Mouse (Mus musculus) hindbrain, embryonic 13.5 days (tissue): ENCODE measurements around the gene Cln5. TPM values are rescaled to one million over a fixed set of nuclear protein-coding genes. Genes with fewer than 3 reads are reported as not detected.

ENCODE experiments used
- ATAC-seq: fragments of 200-750 bp; cut with Nextera tagmentation; 2 replicates; pipeline ENCODE4 v1.8.0; 2017; ENCODE audit warnings: moderate TSS enrichment; ENCODE audit not compliant: low FRiP score
- H3K27ac ChIP-seq: fragments of 300-500 bp; sonication (generic); 2 replicates; pipeline ENCODE4 v1.5.1; 2015; ENCODE audit warnings: inconsistent platforms, mild to moderate bottlenecking, moderate library complexity
- H3K27me3 ChIP-seq: fragments of 300-500 bp; sonication (generic); 2 replicates; pipeline ENCODE4 v1.6.1; 2015; ENCODE audit warnings: mild to moderate bottlenecking, inconsistent platforms
- H3K36me3 ChIP-seq: fragments of 300-500 bp; sonication (generic); 2 replicates; pipeline ENCODE4 v1.6.1; 2015; ENCODE audit warnings: mild to moderate bottlenecking, inconsistent platforms
- H3K4me1 ChIP-seq: fragments of 300-500 bp; sonication (generic); replicated peaks from 2 replicates; pipeline ENCODE4 v1.6.1; 2015; ENCODE audit warnings: inconsistent platforms
- H3K4me2 ChIP-seq: fragments of 300-500 bp; sonication (generic); 2 replicates; pipeline ENCODE4 v1.6.1; 2015; ENCODE audit warnings: inconsistent platforms, mild to moderate bottlenecking, moderate library complexity
- H3K4me3 ChIP-seq: fragments of 300-500 bp; sonication (generic); 2 replicates; pipeline ENCODE4 v1.5.1; 2015; ENCODE audit warnings: mild to moderate bottlenecking, inconsistent platforms
- H3K9ac ChIP-seq: fragments of 300-500 bp; sonication (generic); 2 replicates; pipeline ENCODE4 v1.6.1; 2015; ENCODE audit warnings: mild to moderate bottlenecking, inconsistent platforms
- H3K9me3 ChIP-seq: fragments of 300-500 bp; sonication (generic); 2 replicates; pipeline ENCODE4 v1.6.1; 2016; ENCODE audit warnings: inconsistent platforms
- WGBS: fragments of 180-500 bp; shearing (Covaris S2); methylation state at CpG from one replicate; pipeline ENCODE4 v1.1.7; 2015; 5-methylcytosine and 5-hydroxymethylcytosine counted together
- polyA plus RNA-seq: library from polyadenylated mRNA; unstranded; fragments of >200 nt; fragmentation: Nextera tagmentation; extraction: Ambion mirVana; gene quantifications from 2 replicates; pipeline ENCODE4 v1.2.1, GENCODE M21; 2015

The Cln5 gene
- polyA plus RNA-seq, 1 experiment from 2014 or later, result 15.2 TPM

DNA sequence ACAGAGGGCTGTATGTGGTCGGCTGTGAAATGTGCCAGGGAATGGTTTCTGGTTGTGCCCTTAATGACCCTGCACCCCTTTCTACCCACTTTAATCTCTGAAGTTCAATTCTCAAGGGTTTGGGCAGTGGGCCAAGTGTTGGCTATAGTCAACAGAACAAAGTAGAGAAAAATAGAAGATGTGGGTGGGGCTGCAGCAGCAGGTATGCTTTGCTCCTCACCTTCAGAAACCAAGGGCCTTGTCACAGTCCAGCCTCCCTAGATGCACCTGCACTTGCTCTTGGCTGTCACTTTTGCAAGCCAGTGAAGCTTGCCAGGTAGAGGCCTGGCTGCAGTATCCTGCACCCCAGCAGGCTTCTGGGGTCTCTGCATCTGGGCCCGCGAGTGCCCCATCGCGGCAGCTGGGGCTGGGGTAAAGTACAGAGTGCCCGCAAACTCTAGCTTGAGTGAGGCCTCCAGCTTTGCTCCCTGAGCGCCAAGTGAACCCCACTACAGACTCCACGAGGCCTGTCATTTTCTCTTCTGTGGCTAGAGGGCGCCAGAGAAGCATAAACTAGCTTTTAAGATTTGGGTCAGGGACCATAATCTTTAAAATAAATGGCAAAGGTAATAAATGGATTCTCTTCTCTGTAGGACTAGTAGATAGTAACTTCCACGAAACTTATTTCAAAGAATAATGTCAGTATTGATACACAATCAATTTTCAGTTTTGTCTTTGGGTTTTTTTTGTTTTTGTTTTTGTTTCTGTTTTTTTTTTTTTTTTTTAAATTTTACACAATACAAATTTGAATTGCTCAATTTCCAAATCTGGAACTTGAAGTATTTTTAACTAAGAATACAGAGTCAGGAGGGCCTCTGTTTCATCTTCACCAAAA lies 4.5 kb upstream of the Cln5 start:
- Histone ChIP-seq H3K27me3 (no peaks in the 10 kb centered on the region), H3K27ac (no peak overlapping the region), H3K36me3 (no peaks in the 10 kb centered on the region), H3K9ac (no peak overlapping the region), H3K9me3 (no peaks in the 10 kb centered on the region), H3K4me3 (no peak overlapping the region), H3K4me2 (no peak overlapping the region), H3K4me1 (0 out of 2 replicates have a peak, but pooled peaks cover 10% of the 10 kb centered on the region)
- no peak for ATAC-seq
- 17% methylated on average over 10 of the region's 10 CpGs for WGBS

- ATAC-seq, result peak; percentile 78
- H3K9me3 ChIP-seq, result no peaks in the 10 kb centered on the region
- peak overlapping the region; percentile 87 for H3K27ac ChIP-seq
- H3K27me3 ChIP-seq, result no peaks in the 10 kb centered on the region
- peak overlapping the region; percentile 80 for H3K9ac ChIP-seq
- peaks cover 16% of the 10 kb centered on the region; the same call in 1 of the 2 replicates for H3K4me1 ChIP-seq
- peaks cover 17% of the 10 kb centered on the region for H3K36me3 ChIP-seq
- 11% methylated on average over 12 of the region's 12 CpGs for WGBS
- H3K4me3 ChIP-seq, result peak overlapping the region; percentile 64
- H3K4me2 ChIP-seq, result peak overlapping the region; percentile 87
These were observed 552 bp upstream of the Cln5 start for GRCm38 (mm10) chr14:103069465-103069863.

DNA sequence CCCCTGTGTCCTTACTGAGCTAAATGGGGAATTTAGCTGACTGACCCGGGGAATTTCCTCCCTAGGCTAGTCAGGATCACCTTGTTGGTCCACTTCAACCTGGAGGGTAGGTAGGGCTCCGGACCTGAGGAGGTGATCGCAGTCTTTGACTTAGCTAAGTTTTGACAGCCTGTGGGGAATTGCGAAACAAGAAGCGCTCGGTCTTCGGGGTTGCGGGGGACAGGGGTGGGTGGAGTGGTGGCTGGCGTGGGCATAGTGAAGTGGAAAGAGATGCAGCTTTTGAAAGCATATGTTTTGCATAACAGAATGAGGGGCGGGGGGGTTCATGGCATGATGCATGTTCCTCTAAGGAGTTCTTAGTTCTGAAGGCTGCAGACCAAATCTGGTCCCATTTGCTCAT lies 774 bp downstream of the Cln5 start:
- H3K9me3 ChIP-seq, result no peaks in the 10 kb centered on the region
- 5% methylated on average over 10 of the region's 10 CpGs for WGBS
- peak; percentile 6; the same call in 1 of the 2 replicates for ATAC-seq
- peak overlapping the region; percentile 64 for H3K4me3 ChIP-seq
- peaks cover 14% of the 10 kb centered on the region; the same call in 1 of the 2 replicates for H3K4me1 ChIP-seq
- peak overlapping the region; percentile 87; the same call in 1 of the 2 replicates for H3K27ac ChIP-seq
- peak overlapping the region; percentile 80 for H3K9ac ChIP-seq
- H3K27me3 ChIP-seq, result no peaks in the 10 kb centered on the region
- peak overlapping the region; percentile 87 for H3K4me2 ChIP-seq
- H3K36me3 ChIP-seq, result peaks cover 24% of the 10 kb centered on the region

GRCm38 (mm10) chr14:103071471-103071870 lies 1.5 kb downstream of the Cln5 start:
- WGBS, result 95% methylated on average over 12 of the region's 12 CpGs
- Histone ChIP-seq H3K36me3 (peaks cover 28% of the 10 kb centered on the region), H3K9ac (no peak overlapping the region), H3K27me3 (no peaks in the 10 kb centered on the region), H3K27ac (no peak overlapping the region), H3K4me3 (no peak overlapping the region), H3K4me2 (no peak overlapping the region), H3K9me3 (no peaks in the 10 kb centered on the region), H3K4me1 (peaks cover 14% of the 10 kb centered on the region; the same call in 1 of the 2 replicates)
- no peak for ATAC-seq

DNA sequence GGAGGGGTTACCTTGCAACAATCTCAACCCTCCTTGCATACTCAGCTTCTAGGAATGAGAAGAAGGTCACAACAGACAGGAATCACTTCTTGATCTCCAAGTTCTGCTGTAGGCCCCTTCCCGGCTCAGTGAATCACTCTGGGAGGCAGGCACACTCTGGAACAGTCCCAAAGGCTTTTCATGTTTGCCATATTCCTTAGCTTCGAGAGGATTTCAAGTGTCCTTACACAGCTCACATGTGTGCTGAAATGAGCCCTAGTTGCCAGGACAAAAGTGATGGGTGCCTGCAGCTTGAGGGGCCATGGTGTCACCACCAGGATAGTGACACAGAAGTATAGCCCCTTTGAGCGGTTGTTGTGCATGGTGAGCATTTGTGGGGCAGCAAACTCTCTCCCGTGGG lies 2.7 kb downstream of the Cln5 start:
- 91% methylated on average over 4 of the region's 4 CpGs for WGBS
- no peak for ATAC-seq

DNA sequence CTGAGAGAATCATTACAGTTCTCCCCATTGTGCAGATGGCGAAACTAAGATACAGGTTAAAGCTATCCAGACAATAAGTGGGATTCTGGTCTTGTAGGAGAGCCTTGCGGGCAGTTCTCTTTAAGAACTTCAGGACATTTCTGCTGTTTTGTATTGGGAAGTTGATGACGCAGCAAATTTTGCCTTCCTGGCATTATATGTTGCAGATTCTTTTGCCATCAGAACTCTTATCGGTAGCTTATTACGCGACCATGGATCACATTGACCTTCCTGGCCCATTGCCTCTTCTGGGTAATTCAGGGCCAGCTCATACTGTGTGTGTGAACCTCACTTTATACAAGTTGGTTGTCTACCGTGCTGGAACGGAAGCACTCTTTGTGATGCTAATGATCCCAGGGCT lies 3.8 kb downstream of the Cln5 start:
- peaks cover 14% of the 10 kb centered on the region; the same call in 1 of the 2 replicates for H3K4me1 ChIP-seq
- ATAC-seq, result no peak
- WGBS, result 81% methylated on average over 8 of the region's 8 CpGs
- no peak overlapping the region for H3K4me2 ChIP-seq
- peaks cover 38% of the 10 kb centered on the region for H3K36me3 ChIP-seq
- no peak overlapping the region for H3K4me3 ChIP-seq
- H3K27ac ChIP-seq, result no peak overlapping the region
- no peak overlapping the region for H3K9ac ChIP-seq
- no peaks in the 10 kb centered on the region for H3K9me3 ChIP-seq
- H3K27me3 ChIP-seq, result no peaks in the 10 kb centered on the region

More for the DNA sequence above, 2.7 kb downstream of the Cln5 start:
- H3K27ac ChIP-seq, result no peak overlapping the region
- peaks cover 14% of the 10 kb centered on the region; the same call in 1 of the 2 replicates for H3K4me1 ChIP-seq
- no peak overlapping the region for H3K4me3 ChIP-seq
- no peaks in the 10 kb centered on the region for H3K9me3 ChIP-seq
- no peak overlapping the region for H3K4me2 ChIP-seq
- no peaks in the 10 kb centered on the region for H3K27me3 ChIP-seq
- H3K36me3 ChIP-seq, result peaks cover 35% of the 10 kb centered on the region
- no peak overlapping the region for H3K9ac ChIP-seq

DNA sequence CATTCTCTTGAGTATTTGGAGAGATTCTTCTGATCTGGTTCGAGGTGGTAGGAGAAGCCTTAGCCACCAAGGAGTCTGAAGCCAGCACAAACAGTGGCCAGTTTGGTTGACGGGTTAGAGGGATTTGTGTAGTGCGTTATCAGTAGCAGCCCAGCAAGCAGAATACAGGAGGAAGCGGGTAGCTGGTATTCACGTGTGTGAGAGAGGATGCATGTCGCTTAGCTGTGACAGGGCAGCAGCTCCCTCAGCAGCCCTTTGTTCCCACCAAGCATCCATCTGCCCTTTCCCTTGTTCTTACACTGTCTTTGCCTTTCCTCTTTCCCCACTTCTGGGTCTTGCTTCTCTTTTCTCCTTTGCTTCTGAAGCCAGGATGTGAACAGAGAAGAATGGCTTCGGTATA lies 5.2 kb downstream of the Cln5 start:
- Histone ChIP-seq H3K27me3 (no peaks in the 10 kb centered on the region), H3K4me1 (peaks cover 15% of the 10 kb centered on the region), H3K4me2 (no peak overlapping the region), H3K9me3 (no peaks in the 10 kb centered on the region), H3K36me3 (peaks cover 38% of the 10 kb centered on the region), H3K9ac (no peak overlapping the region), H3K4me3 (no peak overlapping the region), H3K27ac (no peak overlapping the region)
- WGBS, result 66% methylated on average over 7 of the region's 7 CpGs
- no peak for ATAC-seq

DNA sequence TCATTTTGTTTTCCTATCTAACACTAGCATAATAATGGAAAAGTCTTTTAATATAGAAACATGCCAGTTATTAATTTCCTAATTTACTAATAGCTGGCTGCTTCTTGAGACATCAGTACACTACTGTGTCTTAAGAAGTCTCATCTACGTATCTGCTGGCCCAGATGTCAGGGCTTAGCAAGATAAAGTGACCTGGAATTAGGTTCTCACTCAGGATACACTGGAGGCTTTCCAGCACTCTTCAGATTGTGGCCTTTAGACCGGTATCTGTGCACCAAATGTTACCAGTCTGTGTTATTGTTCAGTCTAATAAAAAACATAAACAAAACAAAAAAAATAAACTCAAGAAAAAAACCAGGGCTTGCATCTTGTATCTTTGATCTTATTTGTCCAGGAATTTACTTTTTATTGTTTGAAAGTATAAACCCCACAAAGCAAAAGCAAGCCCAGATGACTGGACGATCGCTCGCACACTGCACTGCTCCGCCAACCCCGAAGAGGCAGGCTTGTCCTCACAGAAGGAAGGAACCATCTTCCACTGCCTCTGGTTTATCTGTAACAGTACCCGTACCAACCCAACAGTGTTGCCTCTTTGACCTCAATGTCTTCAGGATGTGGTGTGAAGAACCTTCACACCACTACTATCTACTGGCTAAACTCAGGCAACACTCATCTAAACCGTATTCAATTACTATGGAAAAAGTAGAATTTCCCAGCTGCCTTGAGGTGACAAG lies 7.4 kb downstream of the Cln5 start:
- H3K4me2 ChIP-seq, result no peak overlapping the region
- H3K4me3 ChIP-seq, result no peak overlapping the region
- no peaks in the 10 kb centered on the region for H3K27me3 ChIP-seq
- H3K36me3 ChIP-seq, result peaks cover 33% of the 10 kb centered on the region
- H3K9me3 ChIP-seq, result no peaks in the 10 kb centered on the region
- peaks cover 6% of the 10 kb centered on the region for H3K4me1 ChIP-seq
- no peak overlapping the region for H3K9ac ChIP-seq
- no peak overlapping the region for H3K27ac ChIP-seq
- no peak for ATAC-seq
- WGBS, result 93% methylated on average over 9 of the region's 9 CpGs

- WGBS, result 88% methylated on average over 16 of the region's 16 CpGs
- Histone ChIP-seq H3K9ac (no peak overlapping the region), H3K36me3 (peaks cover 32% of the 10 kb centered on the region), H3K9me3 (no peaks in the 10 kb centered on the region), H3K4me1 (peaks cover 6% of the 10 kb centered on the region), H3K27ac (no peak overlapping the region), H3K4me3 (no peak overlapping the region), H3K27me3 (no peaks in the 10 kb centered on the region), H3K4me2 (no peak overlapping the region)
- no peak for ATAC-seq
These were observed 8.2 kb downstream of the Cln5 start for GRCm38 (mm10) chr14:103078006-103078912.

- Histone ChIP-seq H3K4me3 (no peak overlapping the region), H3K27me3 (no peaks in the 10 kb centered on the region), H3K4me1 (peaks cover 6% of the 10 kb centered on the region), H3K27ac (no peak overlapping the region), H3K36me3 (peaks cover 33% of the 10 kb centered on the region), H3K9ac (no peak overlapping the region), H3K9me3 (no peaks in the 10 kb centered on the region), H3K4me2 (no peak overlapping the region)
- WGBS, result 81% methylated on average over 9 of the region's 9 CpGs
- peak; percentile 64; the same call in 1 of the 2 replicates for ATAC-seq
These were observed 9.4 kb downstream of the Cln5 start for GRCm38 (mm10) chr14:103079209-103079977.

DNA sequence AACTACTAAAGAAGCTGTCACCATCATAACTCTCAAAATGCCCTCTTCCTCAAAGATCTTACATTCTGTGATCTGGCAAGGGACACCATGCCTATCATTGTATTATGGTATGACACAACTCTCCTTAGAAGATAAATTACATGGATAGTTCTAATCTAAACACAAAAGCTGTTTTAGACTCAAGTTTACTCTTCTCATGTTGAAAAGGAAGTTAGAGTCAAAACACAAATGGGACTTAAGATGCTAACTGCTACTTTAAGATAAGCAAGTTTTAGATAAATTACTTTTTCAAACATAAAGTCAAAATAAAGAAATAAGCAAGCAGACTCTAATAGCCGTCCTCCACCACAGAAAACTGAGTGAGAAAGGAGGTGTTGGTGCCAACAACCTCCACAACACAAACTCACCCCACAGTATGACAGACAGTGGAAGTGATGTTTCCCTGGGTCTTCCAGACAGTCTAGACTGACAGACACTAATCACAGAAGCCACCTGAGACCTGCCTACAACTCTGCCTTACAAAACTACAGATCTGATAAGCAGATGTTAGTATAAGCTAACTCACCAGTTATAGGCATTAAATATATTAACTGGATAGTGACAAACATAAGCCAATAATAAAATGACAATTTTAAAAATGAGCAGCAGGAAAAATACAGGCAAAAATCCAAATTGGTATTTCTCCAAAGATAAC lies 16.0 kb downstream of the Cln5 start:
- peaks cover 61% of the 10 kb centered on the region for H3K36me3 ChIP-seq
- no peaks in the 10 kb centered on the region for H3K9me3 ChIP-seq

More for the DNA sequence above, 16.0 kb downstream of the Cln5 start:
- no peak for ATAC-seq
- H3K4me3 ChIP-seq, result no peak overlapping the region
- H3K4me1 ChIP-seq, result no peaks in the 10 kb centered on the region
- H3K27ac ChIP-seq, result no peak overlapping the region
- no peak overlapping the region for H3K9ac ChIP-seq
- WGBS, result 89% methylated on average over 1 of the region's 1 CpGs
- H3K27me3 ChIP-seq, result no peaks in the 10 kb centered on the region
- no peak overlapping the region for H3K4me2 ChIP-seq
